Mouse (Mus musculus) liver, embryonic 14.5 days (tissue): ENCODE data around the gene Fam186a.

Experiments used
- CTCF ChIP-seq: IDR thresholded peaks from 2 replicates; pipeline ENCODE4 v1.5.1; 2016; ENCODE audit warnings: antibody characterized with exemption, low read depth, control low read depth
- EP300 ChIP-seq: IDR thresholded peaks from 2 replicates; pipeline ENCODE4 v1.6.1; 2016; ENCODE audit warnings: antibody characterized with exemption, low read depth

DNA sequence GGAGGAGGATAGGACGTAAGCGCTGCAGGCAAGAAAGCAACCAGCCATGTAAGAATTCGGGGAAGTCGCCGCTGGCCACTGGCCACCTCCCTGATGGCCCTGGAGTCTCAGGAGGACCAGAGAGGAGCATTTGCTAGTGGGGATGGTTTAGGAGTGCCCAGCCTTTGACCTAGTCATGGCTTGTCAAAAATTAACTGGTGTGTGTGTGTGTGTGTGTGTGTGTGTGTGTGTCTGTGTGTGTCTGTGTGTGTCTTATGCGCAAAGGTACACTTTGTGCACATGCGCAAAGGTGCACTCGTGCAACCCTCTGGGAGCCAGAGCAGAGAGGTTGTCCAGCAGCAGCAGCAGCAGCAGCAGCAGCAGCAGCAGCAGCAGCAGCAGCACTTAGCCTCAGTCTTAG lies 29.0 kb downstream of the Fam186a start:
- no peak for TF ChIP-seq EP300
- no peak for TF ChIP-seq CTCF
